Mouse (Mus musculus) cerebral cortex, adult 2 months (tissue): ENCODE results near the gene Bnc2.

Experiments
- WGBS: fragments of 180-500 bp; shearing (Covaris S2); methylation state at CpG from one replicate; pipeline ENCODE4 v1.1.7; 2018; 5-methylcytosine and 5-hydroxymethylcytosine counted together

The Bnc2 gene

DNA sequence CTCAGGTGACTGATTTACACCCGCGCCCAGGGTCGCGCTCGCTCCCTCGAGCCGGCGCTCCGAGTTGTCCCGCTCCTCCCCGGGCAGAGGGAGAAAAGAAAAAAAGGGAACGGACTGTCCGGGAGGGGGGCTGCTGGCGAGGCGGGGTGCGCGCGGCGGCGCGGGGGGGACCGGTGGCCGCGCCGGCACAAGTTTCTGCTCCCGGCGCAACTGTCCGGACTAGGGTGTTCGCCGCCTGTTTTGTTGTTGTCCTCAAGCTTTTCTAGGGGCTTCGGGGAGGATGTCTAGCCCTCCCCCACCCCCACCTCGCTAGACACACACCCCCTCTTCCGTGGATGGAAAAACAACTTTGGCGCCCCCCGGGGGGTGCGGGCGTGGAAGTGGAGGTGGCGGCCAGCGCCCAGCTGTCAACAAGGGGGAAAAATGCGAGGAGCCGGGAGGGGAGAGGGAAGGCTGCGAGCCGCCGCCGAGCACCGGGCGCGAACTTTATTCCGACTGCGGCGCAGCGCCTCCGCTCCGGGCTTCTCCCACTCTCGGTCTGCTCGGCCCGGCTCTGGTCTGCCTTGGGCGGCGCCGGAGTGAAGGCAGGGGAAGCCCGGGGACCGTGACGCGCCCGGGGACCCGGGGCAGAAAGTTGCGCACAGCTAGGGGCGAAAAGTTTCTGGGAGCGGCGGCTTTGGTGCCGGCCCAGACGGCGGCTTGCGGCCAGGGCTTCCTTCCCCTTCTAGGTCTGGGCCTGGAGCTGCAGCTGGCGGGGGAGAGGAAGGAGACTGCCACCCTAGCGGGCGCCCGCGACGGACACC, at the start of gene Bnc2:
Bnc2 (minus strand) TSS at position 105 of the 803 bp plus-strand sequence.
- WGBS, result under 1% methylated on average over 79 of the region's 80 CpGs

DNA sequence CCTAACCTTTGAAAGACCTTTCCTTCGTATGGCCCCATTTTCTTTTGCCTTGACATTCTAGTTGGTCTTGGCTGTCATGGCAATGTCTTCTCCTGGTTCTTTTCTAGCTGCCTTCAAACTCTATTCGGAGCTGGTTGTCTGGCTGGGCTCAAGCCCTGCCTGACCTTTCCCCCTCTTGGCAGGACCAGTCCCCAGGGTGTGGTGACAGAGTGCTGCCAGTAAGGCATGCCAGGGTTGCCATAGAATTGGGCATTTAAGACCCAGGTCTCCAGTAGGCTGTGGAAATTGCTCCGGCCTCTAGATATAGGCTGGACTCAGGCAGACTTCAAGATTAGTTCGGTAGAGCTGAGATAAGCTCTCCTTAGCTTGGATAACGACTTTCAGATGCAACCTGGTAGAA, 32.9 kb upstream of the Bnc2 start:
- WGBS, result 81% methylated on average over 5 of the region's 5 CpGs

DNA sequence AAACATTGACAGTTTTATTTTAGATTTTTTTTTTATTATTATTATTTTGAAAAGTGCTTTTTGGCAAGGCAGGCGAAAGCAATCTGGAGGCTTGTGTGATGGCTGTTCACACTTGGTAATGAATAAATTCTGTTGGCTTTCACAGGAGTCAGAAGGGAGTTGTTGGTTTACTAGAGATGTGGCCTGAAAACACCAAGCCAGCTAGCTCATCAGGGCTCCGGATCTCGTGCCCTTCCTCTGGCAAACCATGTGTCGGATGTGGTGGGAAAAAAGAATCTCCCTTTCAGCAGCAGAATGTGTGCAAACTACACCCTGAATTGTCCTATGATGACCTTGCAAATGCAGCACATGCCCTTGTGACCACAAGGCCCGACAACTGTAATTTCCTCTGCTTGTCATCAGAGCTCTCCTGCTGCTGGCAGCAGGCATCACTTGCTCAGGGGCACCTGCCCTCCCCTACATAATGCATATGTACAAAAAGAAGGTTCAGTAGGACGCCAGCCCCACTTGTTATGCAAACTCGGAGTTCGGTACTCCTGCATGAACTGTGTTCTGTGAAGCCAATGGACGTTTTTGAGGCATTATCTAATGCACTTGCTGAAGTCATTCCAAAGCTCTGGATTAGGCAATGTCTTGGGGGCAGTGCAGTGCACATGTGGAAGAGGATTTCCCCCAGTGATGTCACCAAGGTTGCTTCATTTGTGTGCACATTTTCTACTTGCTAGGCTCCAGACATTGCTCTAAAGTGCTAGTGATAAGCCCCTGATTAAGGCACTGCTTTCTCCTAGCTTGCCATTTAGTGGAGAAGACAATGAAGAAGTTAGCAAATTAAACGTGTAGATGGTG, 10.7 kb upstream of the Bnc2 start:
- WGBS, result 82% methylated on average over 10 of the region's 10 CpGs

DNA sequence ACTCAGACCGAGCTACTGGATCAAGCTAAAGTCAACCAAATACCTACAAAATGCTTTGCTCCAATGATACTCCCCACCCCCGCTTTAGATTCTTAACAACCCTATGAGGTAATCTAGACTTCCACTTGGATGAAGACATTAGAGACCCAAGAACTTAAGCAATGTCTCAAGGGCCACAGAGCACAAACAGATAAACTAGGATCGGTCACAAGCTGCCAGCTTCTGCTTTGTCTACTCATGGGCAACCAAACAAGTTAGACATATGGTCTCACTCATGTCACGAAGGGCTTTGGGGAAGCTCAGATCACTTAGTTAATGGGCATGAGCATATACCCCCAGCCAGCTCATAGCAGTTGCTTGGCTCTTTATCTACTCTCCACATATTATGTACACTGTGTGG, 9.9 kb upstream of the Bnc2 start:
- WGBS, result 87% methylated on average over 4 of the region's 4 CpGs

DNA sequence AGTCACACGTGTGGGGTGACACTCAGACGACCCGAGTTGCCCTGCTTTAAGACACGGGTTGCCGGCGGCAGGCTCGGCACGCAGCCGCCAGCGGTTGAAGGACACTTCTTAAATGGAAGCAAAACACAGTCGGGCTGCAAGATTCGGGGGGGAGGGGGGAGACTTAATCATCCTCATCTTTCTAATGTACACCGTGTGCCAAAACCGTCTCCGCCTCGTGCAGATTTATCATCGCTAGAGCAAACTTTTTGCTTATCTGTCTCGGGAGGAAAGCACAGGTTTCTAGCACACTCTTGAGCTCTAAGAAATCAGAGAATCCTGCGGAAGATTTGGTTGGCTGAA, 870 bp upstream of the Bnc2 start:
- WGBS, result 3% methylated on average over 19 of the region's 19 CpGs

DNA sequence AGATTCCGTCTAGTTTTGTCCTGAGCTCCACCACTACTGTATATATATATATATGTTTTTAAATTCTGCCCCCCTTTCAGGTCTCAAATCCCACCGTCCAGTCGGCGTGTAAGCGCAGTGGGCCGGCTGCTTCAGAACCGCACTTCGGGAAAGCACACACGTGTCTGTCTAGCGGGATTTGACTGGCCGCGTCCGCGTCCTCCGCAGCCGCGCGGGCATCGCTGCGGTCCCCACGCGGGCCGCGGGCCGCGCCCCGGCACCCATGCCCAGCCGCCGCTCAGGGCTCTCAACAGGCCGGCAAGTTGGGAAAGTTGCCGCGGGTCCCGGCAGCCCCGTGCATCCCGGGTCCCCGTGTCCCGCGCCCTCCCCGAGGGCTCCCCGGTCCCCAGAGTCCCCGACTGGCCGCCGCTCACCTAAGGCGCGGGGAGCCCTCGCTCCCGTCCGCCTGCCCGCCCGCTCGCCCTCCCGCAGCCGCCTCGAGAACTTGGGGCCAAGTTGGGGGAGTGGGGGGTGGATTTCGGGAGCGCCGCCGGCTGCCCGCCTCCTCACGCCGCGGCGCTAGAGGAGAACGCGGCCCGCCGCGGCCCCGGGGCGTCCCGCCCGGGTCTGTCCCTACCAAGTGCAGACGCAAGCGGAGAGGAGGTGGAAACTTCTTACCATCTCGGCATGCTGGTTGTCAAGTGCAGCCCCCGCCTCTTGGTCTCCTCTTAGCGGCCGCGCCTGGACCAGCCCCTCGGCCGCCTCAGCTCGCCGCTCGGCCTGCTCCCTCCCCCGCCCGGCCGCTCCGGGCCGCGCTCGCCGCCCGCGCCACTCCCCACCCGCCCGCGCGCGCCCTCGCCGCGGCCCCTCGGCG, 531 bp downstream of the Bnc2 start:
- under 1% methylated on average over 100 of the region's 104 CpGs for WGBS

DNA sequence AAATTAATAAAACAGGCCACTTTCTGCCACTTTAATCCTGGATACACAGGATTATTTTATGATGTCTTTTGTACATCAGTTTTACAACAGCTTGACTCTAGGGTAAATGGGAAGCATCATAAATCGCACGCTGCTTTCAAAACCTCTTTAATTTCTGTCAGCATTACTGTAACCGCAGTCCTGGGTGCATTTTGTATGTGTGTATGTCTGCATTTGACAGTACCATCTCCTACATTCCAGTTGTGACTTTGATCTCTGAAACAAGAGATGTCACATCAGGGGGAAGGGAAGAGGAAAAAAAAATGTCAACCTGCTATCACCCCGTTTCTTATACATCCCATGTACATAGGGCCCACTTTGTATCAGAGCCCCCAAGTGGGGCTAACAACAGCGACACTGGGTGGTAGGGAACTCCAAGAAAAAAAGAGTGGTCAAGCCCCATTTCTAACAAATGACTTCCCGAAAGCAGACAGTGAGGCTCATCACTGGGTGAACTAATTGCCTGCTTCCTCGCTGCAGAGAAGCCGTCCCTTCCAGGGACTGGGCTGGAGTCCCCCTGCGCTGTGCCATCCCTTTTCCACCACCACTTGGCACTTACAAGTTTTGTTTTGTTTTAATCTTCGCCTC, 1.3 kb downstream of the Bnc2 start:
- 37% methylated on average over 10 of the region's 10 CpGs for WGBS

DNA sequence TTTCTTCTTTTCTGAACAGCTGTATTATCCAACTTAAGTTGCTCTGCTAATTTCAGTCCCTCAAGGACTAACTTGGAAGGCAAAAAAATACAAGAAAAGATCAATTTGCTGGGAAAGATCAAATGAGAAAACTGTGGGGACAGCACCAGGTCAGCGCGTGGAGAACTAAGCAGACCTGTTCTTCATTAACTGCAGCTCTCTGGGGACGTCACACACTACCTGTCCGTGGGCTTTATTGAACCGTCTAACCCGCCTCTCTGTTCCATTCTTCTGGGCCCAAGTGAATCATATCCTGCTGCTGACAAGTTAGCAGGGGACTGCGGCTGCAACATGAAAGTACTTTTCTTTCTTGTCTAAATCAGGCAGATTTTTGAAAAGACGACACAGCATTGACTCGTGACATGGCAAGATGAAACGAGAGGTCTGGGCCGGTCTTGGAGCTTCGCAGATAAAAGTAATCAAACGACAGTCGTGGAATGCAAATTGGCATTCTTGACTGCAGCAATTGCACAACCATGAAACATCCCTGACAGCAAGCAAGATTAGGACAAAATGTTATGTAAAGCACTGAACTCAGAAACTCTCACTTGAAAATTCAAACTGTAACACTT, 2.8 kb downstream of the Bnc2 start:
- 58% methylated on average over 14 of the region's 14 CpGs for WGBS

DNA sequence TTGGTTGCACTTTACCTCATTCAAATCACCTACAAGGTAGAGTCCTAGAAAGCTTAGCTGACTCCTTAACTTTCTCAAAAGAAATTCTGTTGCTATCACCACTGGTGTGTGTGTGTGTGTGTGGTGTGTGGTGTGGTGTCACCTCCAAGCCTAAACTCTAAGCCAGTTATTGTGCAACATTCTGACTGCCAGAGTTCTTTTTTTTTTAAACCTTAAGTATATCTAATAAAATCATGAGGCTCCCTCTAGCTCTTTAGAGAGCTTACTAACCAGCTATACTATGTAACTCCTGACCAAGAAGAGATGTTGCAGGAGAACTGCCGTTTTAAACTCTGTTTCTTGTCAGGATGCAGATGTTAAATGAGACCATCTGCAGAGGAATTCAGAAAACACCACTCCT, 4.1 kb downstream of the Bnc2 start:
- WGBS, result 66% methylated on average over 1 of the region's 1 CpGs

DNA sequence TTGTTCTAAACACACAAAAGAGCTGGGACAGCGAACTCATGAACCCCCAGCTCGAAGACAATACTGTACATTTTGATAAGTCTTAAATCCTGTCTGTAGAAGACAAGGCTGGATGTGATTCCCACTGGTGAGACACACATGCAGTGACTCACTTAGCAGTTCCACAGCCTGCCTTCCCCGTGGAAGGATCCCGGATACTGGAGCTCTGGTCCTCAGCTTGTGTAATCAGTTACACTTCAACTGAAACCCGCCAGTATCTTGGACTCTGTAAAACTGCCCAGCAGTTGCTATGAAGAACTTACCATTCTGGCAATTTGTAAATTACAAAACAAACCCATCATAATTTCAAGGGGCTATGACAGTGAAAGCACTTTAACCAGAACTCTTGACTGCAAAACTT, 5.4 kb downstream of the Bnc2 start:
- 56% methylated on average over 5 of the region's 5 CpGs for WGBS

DNA sequence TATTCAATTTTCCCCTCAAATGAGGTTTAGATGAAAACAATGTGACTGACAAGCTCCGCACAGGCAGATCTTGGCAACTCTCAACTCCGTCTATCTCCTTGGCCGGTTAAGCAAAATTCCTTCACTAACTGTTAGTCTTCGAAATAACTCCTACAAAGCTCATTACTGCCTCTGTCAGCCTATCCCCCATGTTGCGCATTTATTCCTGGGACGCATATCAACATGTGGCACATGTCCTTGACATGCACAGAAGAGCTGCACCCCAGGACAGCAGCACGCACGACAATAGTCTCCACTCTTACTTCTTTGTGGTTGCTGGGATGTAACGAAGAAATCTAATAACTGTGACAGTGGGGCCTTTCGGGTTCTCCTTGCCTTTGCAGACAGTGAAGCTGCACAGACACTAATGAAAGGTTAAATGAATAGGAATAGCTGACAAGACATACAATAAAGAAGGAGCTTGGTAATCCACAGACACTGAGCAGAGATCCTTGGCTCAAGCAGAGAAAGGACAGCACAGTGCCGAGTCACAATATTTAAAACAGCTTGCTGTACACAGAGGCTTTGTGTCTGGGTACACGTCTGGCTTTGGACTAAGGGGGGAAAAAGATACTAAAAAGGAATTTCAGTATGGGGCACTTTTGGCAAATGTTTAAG, 6.0 kb downstream of the Bnc2 start:
- 61% methylated on average over 12 of the region's 12 CpGs for WGBS

DNA sequence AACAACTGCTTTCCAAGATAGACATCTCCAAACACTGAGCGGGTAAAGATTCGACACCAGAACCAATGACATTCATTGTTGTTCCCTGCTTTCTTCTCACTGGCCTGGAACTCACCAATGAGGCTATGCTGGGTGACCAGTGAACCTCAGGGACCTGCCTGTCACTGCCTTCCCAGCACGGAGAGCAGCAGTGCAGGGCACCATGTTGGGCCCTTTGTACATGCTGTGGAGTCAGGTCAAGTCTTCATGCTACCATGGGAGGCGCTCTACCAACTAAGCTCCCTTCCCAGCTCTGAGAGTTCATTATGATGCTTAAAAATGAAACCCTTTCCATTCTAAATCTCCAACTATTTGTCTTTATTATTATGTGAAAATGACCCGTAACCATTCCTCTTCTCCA, 6.8 kb downstream of the Bnc2 start:
- 86% methylated on average over 5 of the region's 5 CpGs for WGBS

DNA sequence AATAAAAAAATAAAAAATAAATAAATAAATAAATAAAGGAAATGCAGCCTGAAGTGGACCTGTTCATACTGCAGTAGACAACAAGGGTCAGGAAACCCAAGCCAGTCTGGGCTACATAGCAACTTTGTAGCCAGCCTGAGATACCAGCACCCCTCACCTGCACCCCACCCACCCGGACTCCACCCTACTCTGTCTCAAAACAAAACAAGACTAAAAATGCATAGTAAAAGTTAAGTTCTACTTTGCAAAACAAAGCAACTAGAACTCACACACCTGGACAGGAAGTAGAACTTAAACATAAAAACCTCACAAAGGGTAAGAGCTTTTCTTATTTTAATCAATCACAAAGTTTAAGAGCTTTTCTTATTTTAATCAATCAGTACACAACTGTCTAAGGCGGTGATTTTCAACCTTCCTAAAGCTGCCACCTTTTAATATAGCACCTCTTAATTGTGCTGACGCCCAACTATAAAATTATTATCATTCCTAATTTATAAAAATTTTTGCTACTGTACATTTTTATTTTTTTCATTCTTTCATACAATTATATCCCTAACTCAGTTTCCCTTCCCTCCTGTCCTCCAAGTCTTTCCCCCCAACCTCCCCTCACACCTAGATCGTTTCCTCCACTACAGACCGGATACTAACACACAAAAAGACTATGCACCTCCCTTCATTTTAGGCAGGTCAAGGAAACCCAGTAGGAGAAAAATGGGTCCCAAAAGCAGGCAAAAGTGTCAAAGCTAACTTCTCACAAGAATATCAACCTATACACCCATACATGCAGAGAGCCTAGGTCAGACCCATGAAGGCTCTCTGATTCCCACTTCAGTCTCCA, 12.6 kb downstream of the Bnc2 start:
- WGBS, result 85% methylated on average over 5 of the region's 5 CpGs

DNA sequence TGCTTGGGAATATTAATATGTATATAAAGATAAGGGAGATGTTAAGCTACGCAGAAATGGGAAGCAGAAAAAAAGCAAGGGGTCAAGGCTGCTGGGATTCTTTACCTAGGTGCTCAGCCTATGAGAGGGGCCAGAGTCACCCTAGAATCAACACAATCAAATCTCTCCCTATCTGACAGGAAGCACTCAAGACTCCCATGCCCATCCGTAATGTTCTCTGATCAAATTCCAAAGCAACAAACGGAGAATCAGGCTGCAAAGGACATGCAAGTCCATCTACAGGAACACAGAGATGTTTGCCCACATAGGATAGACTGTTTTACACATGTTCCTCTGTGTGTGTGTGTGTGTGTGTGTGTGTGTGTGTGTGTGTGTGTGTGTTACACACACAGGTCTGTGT, 13.7 kb downstream of the Bnc2 start:
- WGBS, result 88% methylated on average over 3 of the region's 3 CpGs

DNA sequence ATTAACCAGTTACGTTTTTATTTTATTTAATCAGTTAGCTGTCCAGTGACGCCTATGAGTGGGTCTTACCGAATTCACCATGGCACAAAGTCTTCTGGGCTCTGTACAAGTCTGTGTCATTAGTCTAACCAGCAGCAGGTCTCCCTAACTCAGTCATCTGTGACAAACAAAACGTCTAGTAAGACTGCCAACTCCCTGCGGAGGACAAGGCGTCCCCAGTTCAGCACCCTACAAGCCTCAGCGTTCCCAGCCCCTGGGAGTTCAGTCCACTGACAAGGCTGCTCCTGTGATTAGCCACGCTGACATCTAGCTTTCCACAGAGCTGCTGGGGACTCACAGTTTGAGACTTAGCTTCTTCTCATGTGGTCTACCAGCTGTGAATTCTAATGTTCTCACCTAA, 23.3 kb downstream of the Bnc2 start:
- WGBS, result 49% methylated on average over 8 of the region's 8 CpGs

DNA sequence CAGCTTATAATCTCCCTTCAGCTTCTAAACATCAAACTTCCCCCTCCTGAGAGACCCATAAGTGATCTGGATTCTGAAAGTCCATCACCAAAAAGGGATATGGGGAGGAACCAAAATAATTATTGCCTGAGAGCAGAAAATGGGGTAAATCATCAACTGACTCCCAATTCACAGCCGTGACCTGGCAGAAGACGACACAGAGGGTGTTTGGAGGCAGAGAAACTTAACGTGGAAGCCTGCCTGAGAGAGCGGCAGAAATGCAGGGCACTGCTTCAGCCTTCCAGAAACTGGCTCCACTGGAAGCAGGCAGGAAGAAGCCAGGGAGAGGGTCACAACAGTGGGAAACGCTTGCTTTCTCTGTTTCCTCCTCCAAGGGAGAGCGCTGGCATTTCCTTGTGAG, 35.9 kb downstream of the Bnc2 start:
- 86% methylated on average over 6 of the region's 6 CpGs for WGBS

DNA sequence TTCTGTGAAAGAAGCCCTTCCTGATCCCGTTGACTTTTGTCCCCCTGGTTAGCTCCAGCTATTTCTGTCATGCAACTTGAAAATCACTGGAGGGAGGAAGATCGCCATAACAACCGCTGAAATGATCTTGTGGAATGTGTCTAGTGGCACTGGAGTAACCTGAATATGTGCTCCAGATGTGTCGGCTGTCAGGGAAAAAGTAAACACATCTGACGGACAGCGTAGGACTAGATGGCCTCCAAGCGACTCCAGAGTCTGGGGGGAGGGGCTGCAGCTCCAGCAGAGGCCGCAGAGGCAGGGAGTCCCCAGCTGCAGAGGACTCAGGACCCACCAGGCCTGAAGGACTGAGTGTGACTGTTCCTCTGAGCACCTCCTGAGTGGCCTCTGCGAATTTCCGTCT, 37.4 kb downstream of the Bnc2 start:
- 16% methylated on average over 10 of the region's 10 CpGs for WGBS

DNA sequence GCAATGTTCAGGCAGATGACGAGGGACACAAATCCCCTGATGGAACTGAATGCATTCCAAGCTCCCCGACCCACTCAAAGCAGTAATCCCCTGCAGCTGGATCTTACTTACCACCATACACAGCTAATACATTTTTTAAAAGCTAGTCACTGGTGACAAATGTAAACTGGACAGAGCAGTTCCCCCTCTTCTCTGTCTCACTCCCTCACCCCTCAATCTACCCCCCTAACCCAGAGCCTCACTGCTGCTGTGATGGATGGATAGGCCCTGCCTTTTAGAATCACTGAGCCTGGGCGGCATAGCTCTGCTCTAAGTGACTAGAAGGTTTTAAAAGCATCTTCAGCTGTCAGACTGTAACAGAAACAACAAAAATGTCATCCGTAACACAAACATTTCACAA, 40.3 kb downstream of the Bnc2 start:
- 82% methylated on average over 4 of the region's 4 CpGs for WGBS

DNA sequence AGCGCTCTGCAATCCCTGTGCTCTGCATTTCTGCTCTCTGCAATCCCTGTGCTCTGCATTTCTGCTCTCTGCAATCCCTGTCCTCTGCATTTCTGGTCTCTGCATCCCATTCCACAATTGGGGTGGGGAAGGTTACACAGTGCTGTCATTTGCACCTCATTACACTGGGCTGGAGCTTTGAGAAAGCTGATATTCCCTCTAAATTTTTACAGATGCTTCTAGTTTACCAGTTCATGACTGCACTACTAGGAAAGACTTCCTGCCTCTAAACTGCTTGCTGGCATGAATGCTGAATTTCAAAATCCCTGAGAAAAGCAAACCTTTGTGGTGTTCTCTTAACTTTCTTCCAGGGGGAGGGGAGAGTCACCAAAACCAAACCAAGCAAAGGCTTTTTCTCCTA, 41.1 kb downstream of the Bnc2 start:
- 83% methylated on average over 1 of the region's 1 CpGs for WGBS
